Mouse (Mus musculus) olfactory bulb, adult 2 months (tissue): ENCODE measurements around the gene Olfr574.

Experiments used
- CTCF ChIP-seq: fragments of 200-500 bp; IDR thresholded peaks from 2 replicates; pipeline ENCODE4 v1.5.1; 2012; ENCODE audit warnings: low read depth, mild to moderate bottlenecking, low read length, moderate library complexity; ENCODE audit not compliant: insufficient read depth
- POLR2A ChIP-seq: fragments of 200-500 bp; IDR thresholded peaks from 2 replicates; pipeline ENCODE4 v1.6.1; 2012; ENCODE audit warnings: mild to moderate bottlenecking, low read depth, low read length, moderate library complexity; ENCODE audit not compliant: insufficient read depth

DNA sequence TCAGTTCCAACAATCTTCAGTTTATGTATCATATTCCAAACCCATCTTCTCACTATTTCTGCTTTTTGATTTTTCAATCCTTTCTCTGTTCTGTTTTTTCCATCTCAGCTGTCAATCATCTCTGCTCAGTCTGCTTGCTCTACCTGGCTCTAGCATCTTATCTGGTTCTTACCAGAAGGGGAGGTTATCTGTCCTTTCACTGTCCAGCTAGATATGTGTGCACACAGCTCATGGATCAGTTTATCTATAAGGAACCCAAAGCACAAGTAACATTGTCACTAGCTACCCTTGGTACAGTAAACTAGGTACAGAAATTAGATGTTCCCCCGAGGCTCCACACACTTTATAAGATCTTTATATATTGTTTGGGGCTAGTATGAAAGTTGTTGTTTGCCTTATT lies 4.8 kb upstream of the Olfr574 start:
- TF ChIP-seq CTCF (no peak), POLR2A (no peak)
